Mouse (Mus musculus) stomach, postnatal 0 days (tissue): ENCODE data around the gene Dcn.

Source experiments
- CTCF ChIP-seq: IDR thresholded peaks from 2 replicates; pipeline ENCODE4 v1.5.1; 2016; ENCODE audit warnings: antibody characterized with exemption, low read depth, mild to moderate bottlenecking, moderate library complexity
- EP300 ChIP-seq: optimal IDR thresholded peaks from 2 replicates; pipeline ENCODE3; 2016; ENCODE audit warnings: antibody characterized with exemption

GRCm38 (mm10) chr10:97538202-97538601 lies 58.8 kb downstream of the Dcn start:
- TF ChIP-seq CTCF (no peak), EP300 (no peak)
